Mouse (Mus musculus) stomach, postnatal 0 days (tissue): ENCODE results near the gene Tmem59l.

Source experiments
- CTCF ChIP-seq: IDR thresholded peaks from 2 replicates; pipeline ENCODE4 v1.5.1; 2016; ENCODE audit warnings: antibody characterized with exemption, low read depth, mild to moderate bottlenecking, moderate library complexity
- EP300 ChIP-seq: optimal IDR thresholded peaks from 2 replicates; pipeline ENCODE3; 2016; ENCODE audit warnings: antibody characterized with exemption

GRCm38 (mm10) chr8:70517940-70518643 is 30.9 kb upstream of the Tmem59l start:
- TF ChIP-seq EP300 (no peak), CTCF (no peak)
